Mouse (Mus musculus): Measurements from ENCODE around the gene Cdc26. TPM values are rescaled to one million over a fixed set of nuclear protein-coding genes. Genes with fewer than 3 reads are reported as not detected.

Cdc26 gene
- 50.3 and 55.1 TPM in 2 replicates for polyA plus RNA-seq (2021; fragmentation: Nextera tagmentation)
- long read RNA-seq, experiment 1, transcript Cdc26-201 (4 exons, 819 nt): major isoform, 41 of 43 reads
- long read RNA-seq, experiment 1, partial matches to known transcripts: 0 of 43 reads
- long read RNA-seq, experiment 1, other reads (novel, unspliced or antisense): 1 of 43 reads
- long read RNA-seq, experiment 2, transcript Cdc26-201 (4 exons, 819 nt): major isoform, 5 of 15 reads
- long read RNA-seq, experiment 2, partial matches to known transcripts: 1 of 15 reads
- long read RNA-seq, experiment 2, other reads (novel, unspliced or antisense): 9 of 15 reads

GRCm38 (mm10) chr4:62408601-62409282, at the start of gene Cdc26, which contains the start of gene Prpf4:
TSS of gene Cdc26 (minus strand) at chr4:62408642.
TSS of gene Prpf4 (plus strand) at chr4:62408797.

GRCm38 (mm10) chr4:62435081-62435480, 26.6 kb upstream of the Cdc26 start, which contains the start of gene Rnf183:
TSS of gene Rnf183 (minus strand) at chr4:62435252.

GRCm38 (mm10) chr4:62360088-62360804, 48.2 kb downstream of the Cdc26 start, which contains the start of the genes Fkbp15 and Slc31a1:
TSS of gene Fkbp15 (minus strand) at chr4:62360548.
TSS of gene Slc31a1 (plus strand) at chr4:62360727.

Other genes starting within 250 kb of the Cdc26 start
- 13.7 and 14.5 TPM in 2 replicates for gene Zfp37, start 177.6 kb downstream of the Cdc26 start, polyA plus RNA-seq (2021; fragmentation: Nextera tagmentation)
- 7.0 and 7.4 TPM in 2 replicates for gene Slc31a2, start 146.1 kb downstream of the Cdc26 start, polyA plus RNA-seq (2021; fragmentation: Nextera tagmentation)
- 11.2 and 12.4 TPM in 2 replicates for gene Fkbp15, start 48.1 kb downstream of the Cdc26 start, polyA plus RNA-seq (2021; fragmentation: Nextera tagmentation)
- gene Slc31a1, start 47.9 kb downstream of the Cdc26 start, polyA plus RNA-seq (2021; fragmentation: Nextera tagmentation): 11.3 and 28.8 TPM in 2 replicates
- gene Prpf4, start 155 bp upstream of the Cdc26 start, polyA plus RNA-seq (2021; fragmentation: Nextera tagmentation): 4.0 and 4.3 TPM in 2 replicates
- gene Rnf183, start 26.6 kb upstream of the Cdc26 start, polyA plus RNA-seq (2021; fragmentation: Nextera tagmentation): not detected in 2 replicates
- gene Wdr31, start 62.3 kb upstream of the Cdc26 start, polyA plus RNA-seq (2021; fragmentation: Nextera tagmentation): 8.8 and 11.0 TPM in 2 replicates
- gene Bspry, start 71.4 kb upstream of the Cdc26 start, polyA plus RNA-seq (2021; fragmentation: Nextera tagmentation): 0.13 TPM in 1 of 2 replicates, not detected in the other
- gene Hdhd3, start 94.8 kb upstream of the Cdc26 start, polyA plus RNA-seq (2021; fragmentation: Nextera tagmentation): 15.1 and 18.3 TPM in 2 replicates
- gene Alad, start 111.3 kb upstream of the Cdc26 start, polyA plus RNA-seq (2021; fragmentation: Nextera tagmentation): 64.9 and 68.3 TPM in 2 replicates
- 12.0 and 12.7 TPM in 2 replicates for gene Pole3, start 116.4 kb upstream of the Cdc26 start, polyA plus RNA-seq (2021; fragmentation: Nextera tagmentation)
- 0.13 TPM in 1 of 2 replicates, not detected in the other for gene 4933430I17Rik, start 116.7 kb upstream of the Cdc26 start, polyA plus RNA-seq (2021; fragmentation: Nextera tagmentation)
- 15.3 and 15.8 TPM in 2 replicates for gene Rgs3, start 151.2 kb upstream of the Cdc26 start, polyA plus RNA-seq (2021; fragmentation: Nextera tagmentation)